Mouse (Mus musculus): ENCODE results near the gene Zfyve28.

- TF ChIP-seq CTCF (IDR thresholded peaks at IDR 0.05; ENCODE audit: borderline replicate concordance, extremely low read depth, insufficient read depth, insufficient read length): no peak
- TF ChIP-seq POLR2A (IDR thresholded peaks at IDR 0.05; ENCODE audit: borderline replicate concordance, extremely low read depth, insufficient read depth, insufficient read length, poor library complexity, severe bottlenecking): no peak
These were observed 18.9 kb downstream of the Zfyve28 start for GRCm38 (mm10) chr5:34269197-34269920.
